ENCODE assay signal across 16 mouse cellular contexts in the genomic region with DNA sequence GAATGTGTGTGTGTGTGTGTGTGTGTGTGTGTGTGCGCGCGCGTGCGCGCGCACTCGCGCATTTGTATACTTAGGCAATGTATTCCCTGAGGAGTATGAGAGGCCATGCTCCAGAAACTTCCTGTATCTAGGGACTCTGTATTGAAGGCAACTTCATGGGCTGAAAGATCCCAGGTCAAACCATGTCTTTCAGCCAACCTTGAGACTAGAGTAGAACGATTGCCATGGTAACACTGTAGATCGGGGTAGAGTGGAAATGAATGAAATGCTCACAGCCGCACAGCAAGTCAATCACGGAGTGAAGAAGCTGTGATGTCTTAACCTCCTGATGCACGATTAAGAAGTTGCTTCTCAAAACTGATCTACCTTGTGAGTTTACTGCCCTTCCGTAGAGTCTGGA.
"Had no signal": no experiment of that assay in that cellular context is flagged by ENCODE, and none has a peak within 500 bp of the region (broad histone marks: within the 10 kb centered on the region; RNA-seq: fewer than 3 reads in every experiment).

No protein-coding gene starts in this region.

- H3K27ac ChIP-seq: midbrain, embryonic 10.5 days; midbrain, embryonic 13.5 days; midbrain, embryonic 15.5 days; neural tube, embryonic 13.5 days; neural tube, embryonic 15.5 days; stomach, embryonic 15.5 days; stomach, postnatal 0 days had no signal

- H3K9ac ChIP-seq: lung, embryonic 14.5 days; midbrain, embryonic 13.5 days; midbrain, embryonic 15.5 days; neural tube, embryonic 13.5 days; neural tube, embryonic 15.5 days; stomach, embryonic 15.5 days had no signal

- H3K36me3 ChIP-seq: midbrain, embryonic 10.5 days; midbrain, embryonic 13.5 days; midbrain, embryonic 15.5 days; neural tube, embryonic 13.5 days; neural tube, embryonic 15.5 days; stomach, embryonic 15.5 days had no signal

- ATAC-seq: midbrain, embryonic 13.5 days; midbrain, embryonic 15.5 days had no signal

- H3K9me3 ChIP-seq: midbrain, embryonic 10.5 days; midbrain, embryonic 13.5 days; midbrain, embryonic 15.5 days; neural tube, embryonic 13.5 days; neural tube, embryonic 15.5 days; stomach, embryonic 15.5 days had no signal

- DNase-seq: lung, adult 18-20 months; lung, embryonic 14.5 days; lung, postnatal 10 days; lung, postnatal 4 days; right cerebral cortex, postnatal 14 days; thymus, adult 2 months; thymus, postnatal 25 days; thymus, postnatal 4 days had no signal

- H3K4me1 ChIP-seq: midbrain, embryonic 10.5 days; midbrain, embryonic 13.5 days; midbrain, embryonic 15.5 days; neural tube, embryonic 13.5 days; neural tube, embryonic 15.5 days; stomach, embryonic 15.5 days had no signal

- H3K4me3 ChIP-seq: midbrain, embryonic 10.5 days; midbrain, embryonic 13.5 days; midbrain, embryonic 15.5 days; myocyte; neural tube, embryonic 13.5 days; neural tube, embryonic 15.5 days; stomach, embryonic 15.5 days had no signal

- H3K4me2 ChIP-seq: lung, embryonic 14.5 days; midbrain, embryonic 13.5 days; midbrain, embryonic 15.5 days; neural tube, embryonic 13.5 days; neural tube, embryonic 15.5 days; stomach, embryonic 15.5 days had no signal

- H3K27me3 ChIP-seq: midbrain, embryonic 13.5 days; midbrain, embryonic 15.5 days; neural tube, embryonic 13.5 days; neural tube, embryonic 15.5 days; stomach, embryonic 15.5 days had no signal
